Mouse (Mus musculus) kidney, embryonic 16.5 days (tissue): Measurements from ENCODE around the gene Patl2. TPM values are rescaled to one million over a fixed set of nuclear protein-coding genes. Genes with fewer than 3 reads are reported as not detected.

Source experiments
- ATAC-seq: fragments of 200-750 bp; cut with Nextera tagmentation; 2 replicates; pipeline ENCODE4 v1.8.0; 2017; ENCODE audit warnings: moderate TSS enrichment; ENCODE audit not compliant: low FRiP score, low TSS enrichment
- H3K27ac ChIP-seq: fragments of 300-500 bp; sonication (generic); 2 replicates; pipeline ENCODE4 v1.5.1; 2014; ENCODE audit warnings: low read length
- H3K27me3 ChIP-seq: fragments of 300-500 bp; sonication (generic); 2 replicates; pipeline ENCODE4 v1.6.1; 2014; ENCODE audit warnings: low read length, control low read depth, mixed read lengths; ENCODE audit not compliant: insufficient read depth
- H3K36me3 ChIP-seq: fragments of 300-500 bp; sonication (generic); 2 replicates; pipeline ENCODE4 v1.6.1; 2014; ENCODE audit warnings: low read length, control low read depth, mixed read lengths; ENCODE audit not compliant: insufficient read depth
- H3K4me1 ChIP-seq: fragments of 300-500 bp; sonication (generic); 2 replicates; pipeline ENCODE4 v1.6.1; 2014; ENCODE audit warnings: low read length, control low read depth, mixed read lengths; ENCODE audit not compliant: insufficient read depth
- H3K4me2 ChIP-seq: fragments of 300-500 bp; sonication (generic); replicated peaks from 2 replicates; pipeline ENCODE4 v1.6.1; 2014; ENCODE audit warnings: low read depth, low read length
- H3K4me3 ChIP-seq: fragments of 300-500 bp; sonication (generic); 2 replicates; pipeline ENCODE4 v1.5.1; 2014; ENCODE audit warnings: mild to moderate bottlenecking, low read length
- H3K9ac ChIP-seq: fragments of 300-500 bp; sonication (generic); replicated peaks from 2 replicates; pipeline ENCODE4 v1.6.1; 2014; ENCODE audit warnings: low read length
- H3K9me3 ChIP-seq: fragments of 300-500 bp; sonication (generic); 2 replicates; pipeline ENCODE4 v1.6.1; 2016; ENCODE audit warnings: low read length, control low read depth
- WGBS: fragments of 180-500 bp; shearing (Covaris S2); extraction: QIAGEN DNeasy Blood & Tissue Kit; methylation state at CpG from one replicate; pipeline ENCODE4 v1.1.7; 2014; 5-methylcytosine and 5-hydroxymethylcytosine counted together
- polyA plus RNA-seq: library from polyadenylated mRNA; unstranded; fragments of >200 nt; fragmentation: Nextera tagmentation; extraction: Ambion mirVana; gene quantifications from 2 replicates; pipeline ENCODE4 v1.2.1, GENCODE M21; 2015

Patl2 gene
- polyA plus RNA-seq, 1 experiment from 2014 or later = not detected

GRCm38 (mm10) chr2:122086446-122086845 lies 99.5 kb downstream of the Patl2 start:
- peaks cover 22% of the 10 kb centered on the region for H3K36me3 ChIP-seq
- no peak for ATAC-seq
- WGBS = 78% methylated on average over 4 of the region's 4 CpGs

DNA sequence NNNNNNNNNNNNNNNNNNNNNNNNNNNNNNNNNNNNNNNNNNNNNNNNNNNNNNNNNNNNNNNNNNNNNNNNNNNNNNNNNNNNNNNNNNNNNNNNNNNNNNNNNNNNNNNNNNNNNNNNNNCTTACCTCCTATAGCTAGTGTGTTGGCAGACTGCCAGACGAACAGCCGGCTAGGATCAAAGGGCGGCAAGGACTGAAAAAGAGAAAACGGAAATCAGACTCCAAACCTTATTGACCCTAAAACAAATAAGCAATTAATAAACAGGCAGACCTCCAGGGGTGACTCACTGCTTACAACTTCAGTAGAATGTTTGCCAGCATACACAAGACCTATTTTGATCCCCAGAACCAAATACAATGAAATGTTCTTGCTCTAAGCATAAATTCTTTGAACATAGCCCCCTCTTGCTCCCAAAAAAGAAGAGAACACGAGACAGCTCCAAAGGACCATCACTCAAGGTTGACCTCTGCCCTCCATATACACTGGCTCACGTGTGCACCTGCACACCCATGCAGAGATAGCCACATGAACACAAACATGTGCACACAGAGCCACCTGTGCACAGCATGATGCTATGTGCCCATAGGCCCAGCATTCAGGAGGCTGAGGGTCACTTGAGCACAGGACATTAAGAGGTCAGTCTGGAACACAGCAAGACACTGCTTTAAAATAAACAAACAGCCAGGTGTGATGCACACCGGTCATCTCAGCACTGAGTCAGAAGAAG lies 104.1 kb downstream of the Patl2 start:
- H3K36me3 ChIP-seq = peaks cover 18% of the 10 kb centered on the region
- H3K4me2 ChIP-seq = no peak overlapping the region
- no peaks in the 10 kb centered on the region for H3K27me3 ChIP-seq
- no peak overlapping the region for H3K27ac ChIP-seq
- H3K9ac ChIP-seq = no peak overlapping the region
- no peak overlapping the region for H3K4me3 ChIP-seq
- ATAC-seq = 0 out of 2 replicates have a peak, but pooled peaks have one; percentile 54
- WGBS = 25% methylated on average over 7 of the region's 7 CpGs
- H3K9me3 ChIP-seq = no peaks in the 10 kb centered on the region
- H3K4me1 ChIP-seq = peaks cover 7% of the 10 kb centered on the region

More at GRCm38 (mm10) chr2:122086446-122086845, 99.5 kb downstream of the Patl2 start:
- no peak overlapping the region for H3K4me3 ChIP-seq
- H3K27me3 ChIP-seq = no peaks in the 10 kb centered on the region
- H3K4me2 ChIP-seq = no peak overlapping the region
- no peaks in the 10 kb centered on the region for H3K9me3 ChIP-seq
- H3K4me1 ChIP-seq = peaks cover 7% of the 10 kb centered on the region
- no peak overlapping the region for H3K9ac ChIP-seq
- no peak overlapping the region for H3K27ac ChIP-seq

Other genes starting within 250 kb of the Patl2 start
- gene Ctdspl2, start 230.2 kb downstream of the Patl2 start, polyA plus RNA-seq = 49.5 and 54.2 TPM in 2 replicates
- gene Mageb3, start 230.1 kb downstream of the Patl2 start, polyA plus RNA-seq = 0.22 and 0.25 TPM in 2 replicates
- gene Eif3j1, start 157.6 kb downstream of the Patl2 start, polyA plus RNA-seq = 9.6 and 10.9 TPM in 2 replicates
- gene Spg11, start 67.8 kb downstream of the Patl2 start, polyA plus RNA-seq = 8.8 and 9.3 TPM in 2 replicates
- 221 and 232 TPM in 2 replicates for gene B2m, start 38.5 kb downstream of the Patl2 start, polyA plus RNA-seq
- not detected in 2 replicates for gene Trim69, start 25.5 kb downstream of the Patl2 start, polyA plus RNA-seq
- not detected in 2 replicates for gene Terb2, start 83 bp upstream of the Patl2 start, polyA plus RNA-seq
- 62.2 and 62.4 TPM in 2 replicates for gene Sord, start 48.6 kb upstream of the Patl2 start, polyA plus RNA-seq
- gene Duox2, start 112.3 kb upstream of the Patl2 start, polyA plus RNA-seq = 0.06 TPM in 2 replicates
- not detected in 2 replicates for gene Duoxa2, start 112.7 kb upstream of the Patl2 start, polyA plus RNA-seq
- 0.15 TPM in 1 of 2 replicates, not detected in the other for gene Duoxa1, start 127.5 kb upstream of the Patl2 start, polyA plus RNA-seq
- 0.05 TPM in 1 of 2 replicates, not detected in the other for gene Duox1, start 129.5 kb upstream of the Patl2 start, polyA plus RNA-seq
- gene Shf, start 183.0 kb upstream of the Patl2 start, polyA plus RNA-seq = 2.0 and 2.3 TPM in 2 replicates
- 0.60 TPM in 2 replicates for gene Slc28a2, start 240.3 kb upstream of the Patl2 start, polyA plus RNA-seq